Mouse (Mus musculus): Measurements from ENCODE around the gene St3gal3. TPM values are rescaled to one million over a fixed set of nuclear protein-coding genes. Genes with fewer than 3 reads are reported as not detected.

The St3gal3 gene
- polyA plus RNA-seq, 1 experiment from 2014 or later: 9.3 TPM

DNA sequence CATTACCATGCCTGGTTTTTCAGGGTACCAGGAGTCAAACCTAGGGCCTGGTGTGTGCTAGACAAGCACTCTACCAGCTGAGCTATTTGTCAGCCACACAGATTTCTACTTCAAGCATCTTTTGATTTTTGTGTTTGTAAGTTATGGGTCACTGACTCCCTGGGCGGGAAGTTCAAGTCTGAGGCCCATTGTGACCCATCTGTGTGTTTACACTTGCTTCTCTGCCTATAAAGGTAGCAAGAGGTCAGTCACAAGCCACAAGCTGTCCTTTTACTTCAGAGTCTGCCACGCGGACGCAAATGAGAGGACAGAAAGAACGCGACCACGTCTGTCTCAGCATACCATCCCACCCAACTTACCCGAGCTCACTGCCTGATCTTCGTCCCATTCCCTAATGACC, 59.4 kb downstream of the St3gal3 start:
- WGBS: 80% methylated on average over 9 of the region's 9 CpGs

DNA sequence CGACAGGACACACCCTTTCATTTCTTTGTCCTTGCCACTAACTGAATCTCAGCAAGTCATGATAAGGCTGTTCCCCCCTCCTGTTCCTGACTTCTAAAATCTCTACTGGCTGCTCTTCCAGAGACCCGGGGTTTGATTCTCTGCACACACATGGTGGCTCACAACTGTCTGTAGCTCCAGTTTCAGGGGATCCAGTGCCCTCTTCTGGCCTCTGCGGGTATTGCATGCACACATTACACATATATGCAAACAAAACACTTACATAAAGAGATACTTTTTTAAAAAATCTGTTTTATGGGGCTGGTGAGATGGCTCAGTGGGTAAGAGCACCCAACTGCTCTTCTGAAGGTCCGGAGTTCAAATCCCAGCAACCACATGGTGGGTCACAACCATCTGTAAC, 60.5 kb downstream of the St3gal3 start:
- H3K27ac ChIP-seq (replicated peaks; ENCODE audit: low read depth, low read length): no peak overlapping the region
- DNase-seq (no peak), ATAC-seq (ENCODE audit: low FRiP score, low TSS enrichment) (no peak)
- no peaks in the 10 kb centered on the region for H3K36me3 ChIP-seq (ENCODE audit: control insufficient read depth, insufficient read depth, low read length)
- H3K4me3 ChIP-seq (replicated peaks; ENCODE audit: low read depth, low read length): no peak overlapping the region
- H3K4me2 ChIP-seq (ENCODE audit: low read length): no peak overlapping the region
- H3K9ac ChIP-seq (replicated peaks; ENCODE audit: low read length): no peak overlapping the region
- 0 out of 2 replicates have a peak, but pooled peaks cover 8% of the 10 kb centered on the region for H3K4me1 ChIP-seq (ENCODE audit: control insufficient read depth, insufficient read depth, low read length)
- WGBS: 93% methylated on average over 4 of the region's 4 CpGs
- H3K9me3 ChIP-seq (ENCODE audit: control insufficient read depth, low read length): no peaks in the 10 kb centered on the region
- H3K27me3 ChIP-seq (ENCODE audit: control insufficient read depth, insufficient read depth, low read length): no peaks in the 10 kb centered on the region

More for the DNA sequence above, 59.4 kb downstream of the St3gal3 start:
- H3K9ac ChIP-seq (replicated peaks; ENCODE audit: low read length): no peak overlapping the region
- no peak overlapping the region for H3K27ac ChIP-seq (replicated peaks; ENCODE audit: low read depth, low read length)
- H3K9me3 ChIP-seq (ENCODE audit: control insufficient read depth, low read length): no peaks in the 10 kb centered on the region
- no peaks in the 10 kb centered on the region for H3K27me3 ChIP-seq (ENCODE audit: control insufficient read depth, insufficient read depth, low read length)
- H3K4me1 ChIP-seq (ENCODE audit: control insufficient read depth, insufficient read depth, low read length): 0 out of 2 replicates have a peak, but pooled peaks cover 8% of the 10 kb centered on the region
- no peak overlapping the region for H3K4me2 ChIP-seq (ENCODE audit: low read length)
- DNase-seq: no peak
- no peak overlapping the region for H3K4me3 ChIP-seq (replicated peaks; ENCODE audit: low read depth, low read length)
- no peak for ATAC-seq (ENCODE audit: low FRiP score, low TSS enrichment)
- no peaks in the 10 kb centered on the region for H3K36me3 ChIP-seq (ENCODE audit: control insufficient read depth, insufficient read depth, low read length)

DNA sequence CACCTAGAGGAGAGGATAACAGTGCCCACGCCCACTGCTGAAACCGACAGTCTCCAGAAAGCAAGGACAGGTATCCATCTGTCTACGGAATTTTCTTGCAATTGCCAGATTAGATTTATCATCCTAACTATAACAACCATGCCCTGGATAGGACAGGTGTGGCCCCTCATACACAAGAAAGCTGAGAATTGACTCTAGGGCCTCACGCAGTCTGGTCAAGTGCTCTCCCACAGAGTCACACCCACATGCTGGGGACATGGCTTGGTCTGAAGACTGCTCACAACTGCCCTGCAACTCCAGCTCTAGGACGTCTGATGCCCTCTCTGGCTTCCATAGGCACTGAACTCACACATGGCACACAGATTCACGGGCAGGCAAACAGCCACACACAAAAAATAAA, 61.6 kb downstream of the St3gal3 start:
- Histone ChIP-seq H3K9me3 (ENCODE audit: control insufficient read depth, low read length) (no peaks in the 10 kb centered on the region), H3K27me3 (ENCODE audit: control insufficient read depth, insufficient read depth, low read length) (no peaks in the 10 kb centered on the region), H3K9ac (replicated peaks; ENCODE audit: low read length) (no peak overlapping the region), H3K4me2 (ENCODE audit: low read length) (no peak overlapping the region), H3K4me3 (replicated peaks; ENCODE audit: low read depth, low read length) (no peak overlapping the region), H3K36me3 (ENCODE audit: control insufficient read depth, insufficient read depth, low read length) (no peaks in the 10 kb centered on the region), H3K4me1 (ENCODE audit: control insufficient read depth, insufficient read depth, low read length) (0 out of 2 replicates have a peak, but pooled peaks cover 8% of the 10 kb centered on the region), H3K27ac (replicated peaks; ENCODE audit: low read depth, low read length) (no peak overlapping the region)
- DNase-seq (no peak), ATAC-seq (ENCODE audit: low FRiP score, low TSS enrichment) (no peak)
- 90% methylated on average over 6 of the region's 6 CpGs for WGBS

DNA sequence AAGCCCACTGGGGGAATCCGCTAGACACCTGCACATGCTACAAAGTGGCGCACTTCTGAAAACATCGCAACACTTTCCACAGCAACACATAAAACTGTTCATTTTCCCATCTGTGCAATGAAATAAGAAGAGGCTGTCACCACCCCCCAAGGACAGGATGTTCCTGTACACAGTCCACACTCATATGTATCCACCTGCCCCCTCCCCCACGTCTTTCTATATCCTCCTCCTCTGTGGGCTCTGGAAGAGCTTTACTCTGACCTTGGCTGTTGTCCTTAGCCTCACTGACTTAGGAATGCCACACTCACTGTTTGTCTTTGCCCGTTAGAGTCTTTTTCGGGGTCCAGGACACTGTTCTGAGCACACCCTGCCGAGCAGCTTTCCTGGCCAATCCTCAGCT, 62.8 kb downstream of the St3gal3 start:
- ATAC-seq (ENCODE audit: low FRiP score, low TSS enrichment): no peak
- no peak for DNase-seq
- H3K27me3 ChIP-seq (ENCODE audit: control insufficient read depth, insufficient read depth, low read length): no peaks in the 10 kb centered on the region
- no peaks in the 10 kb centered on the region for H3K9me3 ChIP-seq (ENCODE audit: control insufficient read depth, low read length)
- H3K4me2 ChIP-seq (ENCODE audit: low read length): no peak overlapping the region
- H3K9ac ChIP-seq (replicated peaks; ENCODE audit: low read length): no peak overlapping the region
- no peak overlapping the region for H3K4me3 ChIP-seq (replicated peaks; ENCODE audit: low read depth, low read length)
- no peak overlapping the region for H3K27ac ChIP-seq (replicated peaks; ENCODE audit: low read depth, low read length)
- 78% methylated on average over 7 of the region's 7 CpGs for WGBS
- no peaks in the 10 kb centered on the region for H3K36me3 ChIP-seq (ENCODE audit: control insufficient read depth, insufficient read depth, low read length)
- H3K4me1 ChIP-seq (ENCODE audit: control insufficient read depth, insufficient read depth, low read length): 0 out of 2 replicates have a peak, but pooled peaks cover 8% of the 10 kb centered on the region

DNA sequence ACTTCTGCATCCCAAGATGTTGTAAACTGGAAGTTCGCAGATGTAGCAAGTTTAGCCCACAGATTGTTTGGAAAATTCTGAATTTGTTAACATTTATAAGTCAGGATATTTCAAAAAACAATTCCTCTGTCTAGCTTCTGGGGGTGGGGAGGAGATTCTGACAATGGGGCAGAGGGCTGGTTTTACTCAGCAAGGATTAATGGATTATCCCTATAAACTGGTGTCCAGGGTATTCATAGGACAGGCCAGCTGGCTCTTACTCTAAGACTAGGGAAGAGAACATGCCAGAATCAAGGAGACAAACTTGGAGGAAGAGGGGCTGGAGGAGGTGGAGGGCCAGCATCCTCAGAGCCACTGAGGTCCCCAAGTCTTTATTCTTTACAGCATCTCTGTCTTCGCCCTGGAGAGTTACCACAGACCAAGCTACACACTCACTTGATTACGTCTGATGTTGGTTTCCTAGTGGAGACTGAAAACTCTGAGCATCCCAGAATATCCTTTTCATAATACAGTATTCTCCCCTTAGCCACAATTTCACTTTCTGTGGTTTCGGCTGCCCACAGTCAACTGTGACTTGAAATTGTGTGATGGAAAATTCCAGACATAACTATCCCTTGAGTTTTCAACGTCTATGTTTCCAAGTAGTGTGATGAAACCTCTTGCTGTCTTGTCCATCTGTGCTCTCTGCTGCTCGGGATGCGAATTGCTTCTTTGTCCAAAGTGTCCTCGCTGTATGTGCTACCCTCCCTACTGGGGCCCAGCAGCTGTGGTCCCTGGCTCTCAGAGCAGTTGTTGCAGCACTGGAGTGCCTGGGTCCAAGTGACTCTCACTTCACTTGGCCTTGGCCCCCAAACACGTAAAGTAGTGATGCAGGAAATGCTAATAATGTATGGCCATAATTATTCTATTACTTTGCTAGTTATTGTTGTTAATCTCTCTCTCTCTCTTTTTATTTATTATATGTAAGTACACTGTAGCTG, 64.2 kb downstream of the St3gal3 start:
- no peaks in the 10 kb centered on the region for H3K27me3 ChIP-seq (ENCODE audit: control insufficient read depth, insufficient read depth, low read length)
- no peaks in the 10 kb centered on the region for H3K9me3 ChIP-seq (ENCODE audit: control insufficient read depth, low read length)
- no peak for ATAC-seq (ENCODE audit: low FRiP score, low TSS enrichment)
- 92% methylated on average over 9 of the region's 9 CpGs for WGBS
- H3K9ac ChIP-seq (replicated peaks; ENCODE audit: low read length): no peak overlapping the region
- no peak overlapping the region for H3K4me2 ChIP-seq (ENCODE audit: low read length)
- DNase-seq: no peak
- 0 out of 2 replicates have a peak, but pooled peaks cover 8% of the 10 kb centered on the region for H3K4me1 ChIP-seq (ENCODE audit: control insufficient read depth, insufficient read depth, low read length)
- H3K4me3 ChIP-seq (replicated peaks; ENCODE audit: low read depth, low read length): no peak overlapping the region
- no peaks in the 10 kb centered on the region for H3K36me3 ChIP-seq (ENCODE audit: control insufficient read depth, insufficient read depth, low read length)
- H3K27ac ChIP-seq (replicated peaks; ENCODE audit: low read depth, low read length): no peak overlapping the region

DNA sequence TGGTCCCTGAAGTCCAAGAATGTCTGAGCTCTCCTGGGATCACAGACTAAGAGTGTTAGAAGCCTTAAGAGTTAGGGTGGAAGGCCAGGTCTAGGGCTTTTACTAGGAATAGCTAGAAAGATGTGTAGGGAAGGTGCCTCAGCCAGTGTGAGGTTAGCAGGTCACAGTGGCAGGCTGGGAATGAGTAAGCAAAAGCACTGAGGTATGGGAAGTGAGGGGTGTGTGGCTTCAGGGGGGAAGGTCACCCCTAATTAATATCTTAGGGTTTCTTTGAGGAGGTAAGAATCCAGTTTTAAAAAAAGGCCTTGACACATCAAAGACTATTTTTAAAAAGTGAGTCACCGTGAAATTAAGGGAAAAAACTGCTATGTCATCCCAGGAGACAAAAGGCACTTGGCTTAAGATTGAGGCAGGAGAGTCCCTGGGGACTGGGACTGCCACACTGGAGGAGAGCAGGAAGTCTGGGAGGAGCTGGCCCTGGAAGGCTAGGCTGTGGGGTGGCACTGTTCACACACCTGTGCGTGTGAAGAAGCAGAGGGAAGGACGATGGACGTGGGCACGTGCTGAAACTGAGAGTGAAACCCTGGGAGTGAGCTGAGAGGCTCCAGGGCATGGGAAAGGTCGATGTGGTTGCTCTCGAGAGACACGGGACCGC, 72.8 kb downstream of the St3gal3 start:
- Histone ChIP-seq H3K27me3 (ENCODE audit: control insufficient read depth, insufficient read depth, low read length) (no peaks in the 10 kb centered on the region), H3K36me3 (ENCODE audit: control insufficient read depth, insufficient read depth, low read length) (no peaks in the 10 kb centered on the region), H3K4me1 (ENCODE audit: control insufficient read depth, insufficient read depth, low read length) (no peaks in the 10 kb centered on the region), H3K9me3 (ENCODE audit: control insufficient read depth, low read length) (no peaks in the 10 kb centered on the region), H3K9ac (replicated peaks; ENCODE audit: low read length) (no peak overlapping the region), H3K4me3 (replicated peaks; ENCODE audit: low read depth, low read length) (no peak overlapping the region), H3K4me2 (ENCODE audit: low read length) (no peak overlapping the region), H3K27ac (replicated peaks; ENCODE audit: low read depth, low read length) (no peak overlapping the region)
- DNase-seq (no peak), ATAC-seq (ENCODE audit: low FRiP score, low TSS enrichment) (no peak)
- WGBS: 61% methylated on average over 9 of the region's 9 CpGs

DNA sequence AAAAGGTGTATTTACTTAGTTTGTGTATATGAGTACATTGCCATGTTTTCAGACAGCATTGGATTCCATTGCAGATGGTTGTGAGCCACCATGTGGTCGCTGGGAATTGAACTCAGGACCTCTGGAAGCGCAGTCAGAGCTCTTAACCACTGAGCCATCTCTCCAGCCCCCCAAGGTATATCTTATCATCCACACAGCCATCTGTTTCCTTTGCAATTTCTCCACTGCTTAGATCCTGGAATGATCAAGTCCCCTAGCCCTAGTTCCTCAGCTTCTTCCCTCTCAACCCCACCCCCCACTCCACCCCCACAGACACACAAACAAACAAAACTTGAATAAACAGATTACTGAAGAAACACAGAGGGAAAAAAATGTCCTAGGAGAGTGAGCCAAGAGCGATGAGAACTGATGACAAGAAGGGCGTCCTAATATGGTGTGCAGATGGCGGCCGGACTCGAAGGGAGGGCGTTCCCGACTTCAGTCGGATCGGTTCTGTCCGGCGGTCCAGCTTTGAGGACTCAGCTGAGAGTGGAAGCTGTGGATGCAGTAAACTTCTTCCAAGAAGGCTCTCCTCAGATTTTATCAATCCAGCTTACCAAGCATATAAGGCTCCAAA, 73.7 kb downstream of the St3gal3 start:
- no peaks in the 10 kb centered on the region for H3K9me3 ChIP-seq (ENCODE audit: control insufficient read depth, low read length)
- H3K4me2 ChIP-seq (ENCODE audit: low read length): no peak overlapping the region
- no peak overlapping the region for H3K4me3 ChIP-seq (replicated peaks; ENCODE audit: low read depth, low read length)
- H3K4me1 ChIP-seq (ENCODE audit: control insufficient read depth, insufficient read depth, low read length): no peaks in the 10 kb centered on the region
- no peak for DNase-seq
- H3K9ac ChIP-seq (replicated peaks; ENCODE audit: low read length): no peak overlapping the region
- WGBS: 95% methylated on average over 13 of the region's 13 CpGs
- H3K36me3 ChIP-seq (ENCODE audit: control insufficient read depth, insufficient read depth, low read length): no peaks in the 10 kb centered on the region
- no peak for ATAC-seq (ENCODE audit: low FRiP score, low TSS enrichment)
- no peak overlapping the region for H3K27ac ChIP-seq (replicated peaks; ENCODE audit: low read depth, low read length)
- no peaks in the 10 kb centered on the region for H3K27me3 ChIP-seq (ENCODE audit: control insufficient read depth, insufficient read depth, low read length)

DNA sequence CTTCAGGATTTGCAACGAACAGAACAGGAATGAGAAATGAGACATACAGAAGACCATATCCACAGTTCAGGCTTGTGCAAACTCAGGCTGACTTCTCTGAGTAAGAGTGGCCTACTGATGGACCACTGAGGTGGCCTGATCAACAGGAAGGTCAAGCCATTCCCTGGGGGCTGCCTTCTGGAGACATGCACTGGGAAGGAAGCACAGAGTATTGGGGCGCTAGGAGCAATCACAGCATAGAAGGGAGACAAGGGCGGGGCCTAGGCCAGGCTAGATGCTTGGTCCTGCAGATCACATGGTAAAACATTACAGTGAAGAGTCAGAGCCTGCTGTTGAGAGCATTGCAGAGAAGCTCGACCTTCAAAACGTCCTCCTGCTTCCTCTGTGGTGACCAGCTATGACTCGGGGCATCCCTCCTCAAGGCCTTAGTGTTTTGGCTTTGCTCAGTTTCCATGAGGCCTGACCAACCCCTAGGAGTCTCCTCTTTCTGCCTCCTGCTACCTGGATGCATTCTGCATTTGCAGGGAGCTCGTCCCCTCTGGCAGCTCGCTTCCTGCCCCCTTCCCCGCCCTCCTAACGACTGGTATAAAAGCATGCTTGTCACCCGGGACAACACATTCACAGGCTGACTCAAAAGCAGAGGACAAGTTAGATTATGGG, 74.8 kb downstream of the St3gal3 start:
- no peak overlapping the region for H3K27ac ChIP-seq (replicated peaks; ENCODE audit: low read depth, low read length)
- no peak overlapping the region for H3K4me2 ChIP-seq (ENCODE audit: low read length)
- H3K9ac ChIP-seq (replicated peaks; ENCODE audit: low read length): no peak overlapping the region
- DNase-seq: no peak
- H3K9me3 ChIP-seq (ENCODE audit: control insufficient read depth, low read length): no peaks in the 10 kb centered on the region
- no peak overlapping the region for H3K4me3 ChIP-seq (replicated peaks; ENCODE audit: low read depth, low read length)
- 64% methylated on average over 11 of the region's 11 CpGs for WGBS
- no peak for ATAC-seq (ENCODE audit: low FRiP score, low TSS enrichment)
- no peaks in the 10 kb centered on the region for H3K4me1 ChIP-seq (ENCODE audit: control insufficient read depth, insufficient read depth, low read length)
- no peaks in the 10 kb centered on the region for H3K36me3 ChIP-seq (ENCODE audit: control insufficient read depth, insufficient read depth, low read length)
- H3K27me3 ChIP-seq (ENCODE audit: control insufficient read depth, insufficient read depth, low read length): no peaks in the 10 kb centered on the region
